Mouse (Mus musculus): ENCODE measurements around the gene Rbfox3.

Gene Rbfox3

GRCm38 (mm10) chr11:118508341-118508740 lies 403.1 kb downstream of the Rbfox3 start:
- no peak for DNase-seq (ENCODE audit: low spot score in 2 of 2)

- peak; percentile 51 to 69 for DNase-seq (ENCODE audit: low spot score in 2 of 2)
Observed at GRCm38 (mm10) chr11:118507904-118508303, 403.5 kb downstream of the Rbfox3 start.

GRCm38 (mm10) chr11:118507095-118507494 lies 404.3 kb downstream of the Rbfox3 start:
- DNase-seq (ENCODE audit: low spot score in 2 of 2): no peak

- no peak for DNase-seq (ENCODE audit: low spot score in 2 of 2)
Observed at GRCm38 (mm10) chr11:118504180-118504454, 407.3 kb downstream of the Rbfox3 start.

GRCm38 (mm10) chr11:118503418-118504179 lies 407.8 kb downstream of the Rbfox3 start:
- DNase-seq (ENCODE audit: low spot score in 2 of 2): no peak

- DNase-seq (ENCODE audit: low spot score in 2 of 2): no peak
Observed at GRCm38 (mm10) chr11:118502990-118503389, 408.4 kb downstream of the Rbfox3 start.

GRCm38 (mm10) chr11:118496066-118496689 lies 415.2 kb downstream of the Rbfox3 start:
- DNase-seq (ENCODE audit: low spot score in 2 of 2): no peak

GRCm38 (mm10) chr11:118495065-118495464 lies 416.3 kb downstream of the Rbfox3 start:
- DNase-seq (ENCODE audit: low spot score in 2 of 2): no peak

- DNase-seq (ENCODE audit: low spot score in 2 of 2): no peak
Observed at GRCm38 (mm10) chr11:118494001-118494737, 417.2 kb downstream of the Rbfox3 start.

GRCm38 (mm10) chr11:118493458-118493857 lies 417.9 kb downstream of the Rbfox3 start:
- no peak for DNase-seq (ENCODE audit: low spot score in 2 of 2)

- no peak for DNase-seq (ENCODE audit: low spot score in 2 of 2)
Observed at GRCm38 (mm10) chr11:118491230-118491629, 420.2 kb downstream of the Rbfox3 start.

- peak; percentile 75 to 82 for DNase-seq (ENCODE audit: low spot score in 2 of 2)
Observed at GRCm38 (mm10) chr11:118490566-118491218, 420.7 kb downstream of the Rbfox3 start.

- no peak for DNase-seq (ENCODE audit: low spot score in 2 of 2)
Observed at GRCm38 (mm10) chr11:118488907-118489270, 422.5 kb downstream of the Rbfox3 start.

- no peak for DNase-seq (ENCODE audit: low spot score in 2 of 2)
Observed at GRCm38 (mm10) chr11:118488191-118488906, 423.0 kb downstream of the Rbfox3 start.

GRCm38 (mm10) chr11:118486881-118487772 lies 424.3 kb downstream of the Rbfox3 start:
- DNase-seq (ENCODE audit: low spot score in 2 of 2): no peak

- DNase-seq (ENCODE audit: low spot score in 2 of 2): no peak
Observed at GRCm38 (mm10) chr11:118486281-118486680, 425.1 kb downstream of the Rbfox3 start.

- DNase-seq (ENCODE audit: low spot score in 2 of 2): peak; percentile 55 to 62
Observed at GRCm38 (mm10) chr11:118485780-118486179, 425.6 kb downstream of the Rbfox3 start.

- DNase-seq (ENCODE audit: low spot score in 2 of 2): no peak
Observed at GRCm38 (mm10) chr11:118485338-118485737, 426.1 kb downstream of the Rbfox3 start.

GRCm38 (mm10) chr11:118484169-118484568 lies 427.2 kb downstream of the Rbfox3 start:
- no peak for DNase-seq (ENCODE audit: low spot score in 2 of 2)

- DNase-seq (ENCODE audit: low spot score in 2 of 2): no peak
Observed at GRCm38 (mm10) chr11:118481751-118482150, 429.6 kb downstream of the Rbfox3 start.

- DNase-seq (ENCODE audit: low spot score in 2 of 2): no peak
Observed at GRCm38 (mm10) chr11:118481231-118481630, 430.2 kb downstream of the Rbfox3 start.
